Mouse (Mus musculus) MEL (cell line): ENCODE data around the gene Depdc5. TPM values are rescaled to one million over a fixed set of nuclear protein-coding genes. Genes with fewer than 3 reads are reported as not detected.
A peak's percentile ranks its signal among the peaks of the same experiment; 100 is the strongest.

Experiments used
- DNase-seq: peaks from one replicate; pipeline ENCODE4 v3.0.0; 2011; ENCODE audit warnings: low read depth, low spot score
- H3K27ac ChIP-seq: 2 replicates; pipeline ENCODE4 v1.5.1; 2012; ENCODE audit warnings: low read depth, mild to moderate bottlenecking, control low read depth, low read length, moderate library complexity; ENCODE audit not compliant: control insufficient read depth
- H3K27me3 ChIP-seq, 2 experiments: fragments of 150-350 bp in 1 of 2; sonication (generic) in 1 of 2; 2 replicates each; pipeline ENCODE4 v1.6.1; 2012; ENCODE audit warnings: low read length in 2 of 2, mild to moderate bottlenecking in 2 of 2, improper control_type of control experiment in 1 of 2, moderate library complexity in 1 of 2; ENCODE audit not compliant: insufficient read depth in 2 of 2, control insufficient read depth in 1 of 2
- H3K36me3 ChIP-seq, 2 experiments: 2 replicates each; pipeline ENCODE4 v1.6.1; 2012 to 2014; ENCODE audit warnings: low read length in 2 of 2, improper control_type of control experiment in 1 of 2, inconsistent platforms in 1 of 2, mild to moderate bottlenecking in 1 of 2; ENCODE audit not compliant: insufficient read depth in 2 of 2, control insufficient read depth in 1 of 2
- H3K4me1 ChIP-seq, 2 experiments: fragments of 150-350 bp in 1 of 2; sonication (generic) in 1 of 2; 2 replicates each; pipeline ENCODE4 v1.6.1; 2012; ENCODE audit warnings: low read length in 2 of 2, improper control_type of control experiment in 1 of 2, mild to moderate bottlenecking in 1 of 2; ENCODE audit not compliant: insufficient read depth in 2 of 2, control insufficient read depth in 1 of 2
- H3K4me3 ChIP-seq, 2 experiments: fragments of 150-350 bp in 1 of 2; sonication (generic) in 1 of 2; 2 replicates each; pipeline ENCODE4 v1.5.1; 2012; ENCODE audit warnings: low read depth in 2 of 2, low read length in 2 of 2, mild to moderate bottlenecking in 2 of 2, moderate library complexity in 2 of 2, control low read depth in 1 of 2, improper control_type of control experiment in 1 of 2; ENCODE audit not compliant: control insufficient read depth in 1 of 2, insufficient read depth in 1 of 2
- H3K79me2 ChIP-seq: 2 replicates; pipeline ENCODE4 v1.6.1; 2012; ENCODE audit warnings: mild to moderate bottlenecking, low read length, moderate library complexity; ENCODE audit not compliant: control insufficient read depth, poor library complexity, insufficient read depth
- H3K9ac ChIP-seq: 2 replicates; pipeline ENCODE4 v1.6.1; 2012; ENCODE audit warnings: low read depth, mild to moderate bottlenecking, control low read depth, low read length, moderate library complexity; ENCODE audit not compliant: control insufficient read depth, poor library complexity, severe bottlenecking
- H3K9me3 ChIP-seq: fragments of 150-350 bp; sonication (generic); replicated peaks from 2 replicates; pipeline ENCODE4 v1.6.1; 2012; ENCODE audit warnings: mild to moderate bottlenecking, low read length, improper control_type of control experiment, moderate library complexity; ENCODE audit not compliant: insufficient read depth
- BHLHE40 ChIP-seq: IDR thresholded peaks from 2 replicates; pipeline ENCODE4 v1.6.1; 2012; ENCODE audit warnings: low read depth, mild to moderate bottlenecking, inconsistent platforms, low read length, improper control_type of control experiment, borderline replicate concordance
- EP300 ChIP-seq, 2 experiments: IDR thresholded peaks; 2 replicates each; pipeline ENCODE4 v1.6.1; 2011; ENCODE audit warnings: improper control_type of control experiment in 2 of 2, low read length in 2 of 2, low read depth in 1 of 2, mild to moderate bottlenecking in 1 of 2
- ETS1 ChIP-seq: IDR thresholded peaks from 2 replicates; pipeline ENCODE4 v1.6.1; 2012; ENCODE audit warnings: low read depth, mild to moderate bottlenecking, inconsistent platforms, low read length, improper control_type of control experiment, moderate library complexity
- GATA1 ChIP-seq: IDR thresholded peaks from 2 replicates; pipeline ENCODE4 v1.6.1; 2011; ENCODE audit warnings: low read depth, low read length, improper control_type of control experiment
- JUND ChIP-seq: IDR thresholded peaks from 2 replicates; pipeline ENCODE4 v1.6.1; 2011; ENCODE audit warnings: low read depth, mild to moderate bottlenecking, improper control_type of control experiment, low read length
- KAT2A ChIP-seq: conservative IDR thresholded peaks from 2 replicates; pipeline ENCODE4 v1.6.1; 2012; ENCODE audit warnings: low read depth, low read length, improper control_type of control experiment, inconsistent platforms
- MAX ChIP-seq: IDR thresholded peaks from 2 replicates; pipeline ENCODE4 v1.6.1; 2011; ENCODE audit warnings: low read length, improper control_type of control experiment
- MAZ ChIP-seq: IDR thresholded peaks from 2 replicates; pipeline ENCODE4 v1.6.1; 2012; ENCODE audit warnings: low read depth, mild to moderate bottlenecking, inconsistent platforms, low read length, improper control_type of control experiment
- MXI1 ChIP-seq: IDR thresholded peaks from 2 replicates; pipeline ENCODE4 v1.6.1; 2011; ENCODE audit warnings: mild to moderate bottlenecking, low read depth, low read length, improper control_type of control experiment
- NELFE ChIP-seq: IDR thresholded peaks from 2 replicates; pipeline ENCODE4 v1.6.1; 2011; ENCODE audit warnings: low read depth, low read length, improper control_type of control experiment
- NRF1 ChIP-seq: IDR thresholded peaks from 2 replicates; pipeline ENCODE4 v1.6.1; 2014; ENCODE audit warnings: low read depth, mild to moderate bottlenecking, inconsistent platforms, low read length, improper control_type of control experiment, moderate library complexity; ENCODE audit not compliant: poor library complexity, insufficient read depth, severe bottlenecking
- POLR2A ChIP-seq, 2 experiments: IDR thresholded peaks; 2 replicates each; pipeline ENCODE4 v1.6.1; 2011 to 2012; ENCODE audit warnings: low read length in 2 of 2, mild to moderate bottlenecking in 2 of 2, control low read depth in 1 of 2, improper control_type of control experiment in 1 of 2, low read depth in 1 of 2, moderate library complexity in 1 of 2; ENCODE audit not compliant: control insufficient read depth in 1 of 2, insufficient read depth in 1 of 2, poor library complexity in 1 of 2
- RAD21 ChIP-seq: IDR thresholded peaks from 2 replicates; pipeline ENCODE4 v1.6.1; 2011; ENCODE audit warnings: mild to moderate bottlenecking, low read depth, low read length, improper control_type of control experiment
- RCOR1 ChIP-seq: IDR thresholded peaks from 2 replicates; pipeline ENCODE4 v1.6.1; 2012; ENCODE audit warnings: low read depth, mild to moderate bottlenecking, inconsistent platforms, low read length, improper control_type of control experiment
- TAL1 ChIP-seq: IDR thresholded peaks from 2 replicates; pipeline ENCODE4 v1.6.1; 2012; ENCODE audit warnings: mild to moderate bottlenecking, inconsistent platforms, low read length, moderate library complexity, mixed read lengths
- TCF12 ChIP-seq: IDR thresholded peaks from 2 replicates; pipeline ENCODE4 v1.6.1; 2014; ENCODE audit warnings: low read depth, mild to moderate bottlenecking, inconsistent platforms, low read length, improper control_type of control experiment, moderate library complexity
- USF1 ChIP-seq: IDR thresholded peaks from 2 replicates; pipeline ENCODE4 v1.6.1; 2014; ENCODE audit warnings: low read depth, mild to moderate bottlenecking, inconsistent platforms, low read length, improper control_type of control experiment, moderate library complexity
- USF2 ChIP-seq, 2 experiments: IDR thresholded peaks; 2 replicates each; pipeline ENCODE4 v1.6.1; 2011 to 2012; ENCODE audit warnings: improper control_type of control experiment in 2 of 2, low read length in 2 of 2, borderline replicate concordance in 1 of 2, inconsistent platforms in 1 of 2, low read depth in 1 of 2, mild to moderate bottlenecking in 1 of 2; ENCODE audit not compliant: insufficient read depth in 1 of 2
- ZC3H11A ChIP-seq: IDR thresholded peaks from 2 replicates; pipeline ENCODE4 v1.6.1; 2012; ENCODE audit warnings: low read depth, mild to moderate bottlenecking, inconsistent platforms, low read length, improper control_type of control experiment
- polyA plus RNA-seq, 2 experiments: library from polyadenylated mRNA; stranded (reverse) in 1 of 2; unstranded in 1 of 2; fragments of >175 nt in 1 of 2; fragments of >200 nt in 1 of 2; gene quantifications; 2 replicates each; pipeline versions ENCODE4 v1.2.1 to v1.2.4; 2012; ENCODE audit warnings: low replicate concordance in 2 of 2, low read depth in 1 of 2; ENCODE audit not compliant: insufficient read length in 2 of 2, insufficient read depth in 1 of 2, missing spikeins in 1 of 2
- total RNA-seq: library from RNA; depleted of rRNA; stranded (reverse); fragments of 300-350 nt; gene quantifications from 2 replicates; pipeline ENCODE4 v1.2.3, GENCODE M21; 2012

Gene Depdc5
- total and polyA plus RNA-seq, 3 experiments = 20.3 to 23.9 TPM; not detected in 1

DNA sequence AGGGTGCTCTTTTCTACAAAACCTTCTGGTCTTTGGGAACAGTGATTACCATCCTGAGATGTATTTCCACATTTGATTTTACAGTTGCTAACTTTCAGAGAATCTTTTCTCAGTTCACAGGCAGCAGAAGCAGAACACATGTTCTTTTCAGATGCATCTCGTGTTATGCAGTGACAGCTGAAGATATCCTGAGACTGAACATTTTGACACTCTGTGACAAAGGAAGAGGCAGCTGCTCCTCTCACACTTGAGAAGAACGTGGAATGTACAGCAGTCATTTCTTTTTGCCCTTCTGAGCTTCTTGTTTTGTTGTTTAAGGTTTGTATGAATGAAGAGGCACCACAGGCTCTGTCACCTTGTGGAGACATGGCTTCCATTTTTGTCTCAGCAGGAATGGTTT is 33.4 kb upstream of the Depdc5 start:
- no peak for DNase-seq
- H3K4me3 ChIP-seq = no peak overlapping the region
- H3K79me2 ChIP-seq = peaks cover 5% of the 10 kb centered on the region
- H3K27me3 ChIP-seq = no peaks in the 10 kb centered on the region
- H3K9ac ChIP-seq = no peak overlapping the region
- no peak overlapping the region for H3K27ac ChIP-seq
- no peaks in the 10 kb centered on the region for H3K4me1 ChIP-seq
- H3K9me3 ChIP-seq = no peaks in the 10 kb centered on the region
- TF ChIP-seq GATA1 (no peak), POLR2A (IDR thresholded peaks at IDR 0.05; ENCODE audit: control insufficient read depth in 1 of 2, insufficient read depth in 1 of 2, low read depth in 1 of 2, low read length in 2 of 2, poor library complexity in 1 of 2) (no peak), MXI1 (no peak), TCF12 (no peak), JUND (no peak), ETS1 (no peak), BHLHE40 (no peak), RAD21 (no peak), MAZ (no peak), MAX (no peak), USF1 (no peak), KAT2A (no peak), ZC3H11A (no peak), NELFE (no peak), USF2 (IDR thresholded peaks at IDR 0.05; ENCODE audit: borderline replicate concordance in 1 of 2, insufficient read depth in 1 of 2, low read depth in 1 of 2, low read length in 2 of 2) (no peak)
- peaks cover 0 to 54% of the 10 kb centered on the region in 2 experiments; a peak in 3 of 4 replicates for H3K36me3 ChIP-seq

DNA sequence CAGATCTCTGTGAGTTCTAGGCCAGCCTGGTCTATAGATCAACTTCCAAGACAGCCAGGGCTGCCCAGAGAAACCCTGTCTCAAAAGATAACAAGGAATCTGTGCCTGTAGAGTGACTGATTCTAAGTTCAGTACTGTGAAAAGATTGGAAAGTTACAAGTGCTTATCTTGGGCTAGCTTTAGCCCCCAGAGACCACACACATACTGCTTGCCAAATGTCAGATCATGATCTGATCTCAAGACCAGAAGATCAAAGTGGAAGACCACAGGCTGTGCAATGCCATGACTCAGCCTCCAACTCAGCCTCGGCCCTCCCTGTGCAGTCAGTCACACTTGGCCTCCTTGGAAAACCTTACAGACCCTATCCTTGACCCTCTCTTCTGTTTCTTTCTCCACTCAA is 29.0 kb upstream of the Depdc5 start:
- peaks cover 2% of the 10 kb centered on the region; the same call in 1 of the 2 replicates for H3K79me2 ChIP-seq
- no peaks in the 10 kb centered on the region for H3K9me3 ChIP-seq
- no peaks in the 10 kb centered on the region for H3K27me3 ChIP-seq
- H3K9ac ChIP-seq = no peak overlapping the region
- no peak for TF ChIP-seq ZC3H11A
- TF ChIP-seq RCOR1 = peak; percentile 90
- TF ChIP-seq EP300 (IDR thresholded peaks at IDR 0.05; ENCODE audit: low read depth in 1 of 2, low read length in 2 of 2) = peak in 1 of 2 experiments; percentile 30; a peak in 1 of 4 replicates
- 0 out of 2 replicates have a peak, but pooled peaks have one; percentile 12 for TF ChIP-seq TCF12
- peak; percentile 53 for TF ChIP-seq GATA1
- TF ChIP-seq ETS1 = no peak
- TF ChIP-seq NRF1 = no peak
- peak; percentile 41 for TF ChIP-seq TAL1
- peaks cover 0 to 59% of the 10 kb centered on the region in 2 experiments; a peak in 3 of 4 replicates for H3K36me3 ChIP-seq
- no peak overlapping the region for H3K27ac ChIP-seq
- no peak for DNase-seq
- H3K4me1 ChIP-seq = no peaks in the 10 kb centered on the region
- H3K4me3 ChIP-seq = no peak overlapping the region
